Mouse (Mus musculus) CH12.LX (cell line): ENCODE measurements at regions not wholly inside any gene's neighbourhood (a gene's known extent, or its start where the extent isn't known, plus 50 kb on each side); places are given as distances from the start of the nearest gene placed in this dataset.

Source experiments
- DNase-seq: peaks from one replicate; pipeline ENCODE4 v3.0.0-alpha.2; 2013; ENCODE audit errors: extremely low read depth
- H3K27ac ChIP-seq: 2 replicates; pipeline ENCODE4 v1.5.1; 2012; ENCODE audit warnings: low read depth, mild to moderate bottlenecking, control low read depth, moderate library complexity; ENCODE audit not compliant: insufficient read depth
- H3K27me3 ChIP-seq: replicated peaks from 2 replicates; pipeline ENCODE3; 2012; ENCODE audit warnings: inconsistent platforms
- H3K36me3 ChIP-seq, 2 experiments: replicated peaks in 1 of 2; 2 replicates each; pipeline versions ENCODE3 to v1.6.1; 2012; ENCODE audit warnings: inconsistent platforms in 1 of 2, low read length in 1 of 2, mild to moderate bottlenecking in 1 of 2, mixed read lengths in 1 of 2, moderate library complexity in 1 of 2; ENCODE audit not compliant: control insufficient read depth in 1 of 2, insufficient read depth in 1 of 2
- H3K4me1 ChIP-seq, 2 experiments: 2 replicates each; pipeline ENCODE4 v1.6.1; 2012; ENCODE audit warnings: inconsistent platforms in 1 of 2, moderate library complexity in 1 of 2; ENCODE audit not compliant: insufficient read depth in 2 of 2, control insufficient read depth in 1 of 2
- H3K4me2 ChIP-seq: 2 replicates; pipeline ENCODE4 v1.6.1; 2012; ENCODE audit warnings: low read depth, mild to moderate bottlenecking, control low read depth; ENCODE audit not compliant: poor library complexity, insufficient read depth, severe bottlenecking
- H3K4me3 ChIP-seq, 3 experiments: fragments of 150-350 bp in 1 of 3; sonication (generic) in 1 of 3; replicated peaks in 1 of 3; 2 replicates each; pipeline versions ENCODE3 to v1.5.1; 2011 to 2012; ENCODE audit warnings: low read depth in 2 of 3, low read length in 2 of 3, mild to moderate bottlenecking in 2 of 3, moderate library complexity in 2 of 3, control low read depth in 1 of 3, improper control_type of control experiment in 1 of 3, inconsistent platforms in 1 of 3, mixed read lengths in 1 of 3; ENCODE audit not compliant: poor library complexity in 1 of 3
- H3K79me2 ChIP-seq: replicated peaks from 2 replicates; pipeline ENCODE4 v1.6.1; 2012; ENCODE audit warnings: mild to moderate bottlenecking, moderate library complexity; ENCODE audit not compliant: control insufficient read depth, poor library complexity, insufficient read depth, severe bottlenecking; ENCODE audit errors: extremely low read depth
- H3K9ac ChIP-seq: 2 replicates; pipeline ENCODE4 v1.6.1; 2012; ENCODE audit warnings: low read depth, mild to moderate bottlenecking, control low read depth, moderate library complexity; ENCODE audit not compliant: insufficient read depth
- H3K9me3 ChIP-seq: replicated peaks from 2 replicates; pipeline ENCODE3; 2012; ENCODE audit warnings: low read length, inconsistent platforms, mixed read lengths
- CHD1 ChIP-seq: IDR thresholded peaks from 2 replicates; pipeline ENCODE4 v1.6.1; 2012; ENCODE audit warnings: low read depth, low read length, improper control_type of control experiment, inconsistent platforms
- CHD2 ChIP-seq: IDR thresholded peaks from 2 replicates; pipeline ENCODE4 v1.6.1; 2011; ENCODE audit warnings: low read length, improper control_type of control experiment
- CTCF ChIP-seq, 2 experiments: IDR thresholded peaks in 1 of 2; conservative IDR thresholded peaks in 1 of 2; 2 replicates each; pipeline ENCODE4 v1.5.1; 2011 to 2012; ENCODE audit warnings: low read depth in 2 of 2, low read length in 2 of 2, improper control_type of control experiment in 1 of 2, inconsistent platforms in 1 of 2, mild to moderate bottlenecking in 1 of 2, moderate library complexity in 1 of 2
- ELF1 ChIP-seq: IDR thresholded peaks from 2 replicates; pipeline ENCODE4 v1.6.1; 2014; ENCODE audit warnings: low read depth, mild to moderate bottlenecking, inconsistent platforms, low read length, improper control_type of control experiment
- ETS1 ChIP-seq: conservative IDR thresholded peaks from 2 replicates; pipeline ENCODE4 v1.6.1; 2012; ENCODE audit warnings: low read depth, mild to moderate bottlenecking, inconsistent platforms, low read length, improper control_type of control experiment, moderate library complexity
- GABPA ChIP-seq: IDR thresholded peaks from 2 replicates; pipeline ENCODE4 v1.6.1; 2012; ENCODE audit warnings: low read depth, low read length, improper control_type of control experiment, inconsistent platforms; ENCODE audit not compliant: insufficient replicate concordance
- HCFC1 ChIP-seq: IDR thresholded peaks from 2 replicates; pipeline ENCODE4 v1.6.1; 2012; ENCODE audit warnings: low read depth, mild to moderate bottlenecking, inconsistent platforms, low read length, improper control_type of control experiment
- MEF2A ChIP-seq: IDR thresholded peaks from 2 replicates; pipeline ENCODE4 v1.6.1; 2014; ENCODE audit warnings: low read depth, mild to moderate bottlenecking, inconsistent platforms, low read length, improper control_type of control experiment, borderline replicate concordance
- NRF1 ChIP-seq: IDR thresholded peaks from 2 replicates; pipeline ENCODE4 v1.6.1; 2014; ENCODE audit warnings: low read depth, mild to moderate bottlenecking, inconsistent platforms, low read length, improper control_type of control experiment, moderate library complexity
- RCOR1 ChIP-seq: conservative IDR thresholded peaks from 2 replicates; pipeline ENCODE4 v1.6.1; 2012; ENCODE audit warnings: low read depth, mild to moderate bottlenecking, inconsistent platforms, low read length, improper control_type of control experiment
- TBP ChIP-seq: conservative IDR thresholded peaks from 2 replicates; pipeline ENCODE4 v1.6.1; 2011; ENCODE audit warnings: low read depth, low read length, improper control_type of control experiment
- ZC3H11A ChIP-seq: IDR thresholded peaks from 2 replicates; pipeline ENCODE4 v1.6.1; 2012; ENCODE audit warnings: low read depth, mild to moderate bottlenecking, inconsistent platforms, low read length, improper control_type of control experiment
- ZKSCAN1 ChIP-seq: IDR thresholded peaks from 2 replicates; pipeline ENCODE4 v1.6.1; 2012; ENCODE audit warnings: low read depth, inconsistent platforms, low read length, improper control_type of control experiment, borderline replicate concordance
- ZMIZ1 ChIP-seq: IDR thresholded peaks from 2 replicates; pipeline ENCODE4 v1.6.1; 2012; ENCODE audit warnings: low read depth, mild to moderate bottlenecking, inconsistent platforms, low read length, improper control_type of control experiment
- dilution Hi-C: fragments of 300-500 bp; cut with MboI; formaldehyde crosslinking; loops from 2 replicates; pipeline ENCODE4 v1.14.3; 2020; ENCODE audit warnings: low sequenced_read_pairs; ENCODE audit not compliant: extremely low pct_unique_long_range_greater_than_20kb, extremely low pct_ligation_motif_present
- in situ Hi-C: fragments of 300-500 bp; cut with MboI; formaldehyde crosslinking; loops from 3 replicates; pipeline ENCODE4 v1.14.3; 2019; ENCODE audit warnings: low sequenced_read_pairs, low pct_ligation_motif_present, low pct_unique_long_range_greater_than_20kb, mixed read lengths

DNA sequence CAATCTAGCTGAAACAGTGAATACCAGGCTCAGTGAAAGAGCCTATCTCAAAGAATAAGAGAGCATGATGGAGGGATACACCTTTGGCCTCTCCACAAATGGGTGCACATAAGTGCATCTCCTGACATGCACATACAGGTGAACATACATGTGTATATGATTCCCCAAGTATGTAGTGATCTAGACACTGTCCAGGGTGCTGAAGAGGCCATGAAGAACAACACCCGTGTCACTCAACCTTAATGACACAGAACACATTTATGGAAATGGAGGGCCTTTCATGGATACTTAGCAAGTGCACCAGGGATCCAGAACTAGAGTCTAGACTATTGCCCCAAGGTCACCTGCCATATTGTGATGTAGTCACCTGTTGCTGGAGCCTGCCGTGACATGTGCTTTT is 56.9 kb downstream of the Spata19 start:
- in situ Hi-C loops: no loop called here
- Histone ChIP-seq H3K4me3 (no peak overlapping the region), H3K36me3 (no peaks in the 10 kb centered on the region), H3K27ac (no peak overlapping the region), H3K27me3 (peaks cover 44% of the 10 kb centered on the region), H3K4me2 (no peak overlapping the region), H3K4me1 (no peaks in the 10 kb centered on the region), H3K9ac (no peak overlapping the region), H3K79me2 (no peaks in the 10 kb centered on the region), H3K9me3 (no peaks in the 10 kb centered on the region)
- DNase-seq: peak; percentile 7
- TF ChIP-seq CHD2 (no peak), RCOR1 (no peak)
- dilution Hi-C loops: no loop called here

DNA sequence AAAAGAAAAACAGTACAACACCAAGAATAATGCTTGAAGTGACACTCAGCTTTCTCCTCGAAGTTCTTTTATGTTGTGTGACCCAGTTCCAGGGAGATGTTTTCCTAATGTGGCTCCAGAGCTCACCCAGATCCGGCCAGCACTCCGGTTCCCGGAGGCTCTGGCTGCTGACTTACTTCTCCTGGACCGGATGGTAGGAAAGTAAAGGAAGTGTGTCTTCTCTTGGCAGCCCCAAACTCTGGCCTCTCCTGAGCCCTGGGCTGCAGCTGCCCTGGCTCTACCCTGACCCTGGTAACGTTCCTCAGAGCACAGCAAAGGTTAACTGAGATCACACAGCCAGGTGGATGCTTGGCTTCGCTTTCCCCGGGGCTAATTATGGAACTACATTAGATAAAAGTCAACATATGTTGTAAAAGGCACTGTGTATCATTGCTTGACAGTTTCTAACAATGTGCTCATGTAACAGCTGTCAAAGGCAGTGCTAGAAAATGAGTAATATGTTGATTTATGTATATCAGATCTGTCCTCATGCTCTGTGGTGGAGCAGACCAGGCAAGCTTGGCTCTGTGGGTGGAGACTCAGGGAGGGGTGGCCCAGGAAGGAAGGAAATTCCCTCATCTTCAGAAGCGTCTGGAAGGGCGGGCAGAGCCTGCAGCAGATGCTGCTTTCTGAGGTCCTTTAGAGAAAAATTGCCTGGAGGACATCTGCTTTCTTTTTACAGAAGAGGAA is 57.5 kb downstream of the Spata19 start:
- in situ Hi-C loops: no loop called here
- TF ChIP-seq ZC3H11A (no peak), ZMIZ1 (no peak), CHD1 (no peak), ELF1 (no peak), NRF1 (no peak)
- no peak for DNase-seq
- Histone ChIP-seq H3K9ac (no peak overlapping the region), H3K9me3 (no peaks in the 10 kb centered on the region), H3K4me1 (no peaks in the 10 kb centered on the region), H3K27me3 (peaks cover 40% of the 10 kb centered on the region), H3K27ac (no peak overlapping the region), H3K79me2 (no peaks in the 10 kb centered on the region), H3K36me3 (no peaks in the 10 kb centered on the region), H3K4me3 (no peak overlapping the region), H3K4me2 (no peak overlapping the region)
- dilution Hi-C loops: no loop called here

DNA sequence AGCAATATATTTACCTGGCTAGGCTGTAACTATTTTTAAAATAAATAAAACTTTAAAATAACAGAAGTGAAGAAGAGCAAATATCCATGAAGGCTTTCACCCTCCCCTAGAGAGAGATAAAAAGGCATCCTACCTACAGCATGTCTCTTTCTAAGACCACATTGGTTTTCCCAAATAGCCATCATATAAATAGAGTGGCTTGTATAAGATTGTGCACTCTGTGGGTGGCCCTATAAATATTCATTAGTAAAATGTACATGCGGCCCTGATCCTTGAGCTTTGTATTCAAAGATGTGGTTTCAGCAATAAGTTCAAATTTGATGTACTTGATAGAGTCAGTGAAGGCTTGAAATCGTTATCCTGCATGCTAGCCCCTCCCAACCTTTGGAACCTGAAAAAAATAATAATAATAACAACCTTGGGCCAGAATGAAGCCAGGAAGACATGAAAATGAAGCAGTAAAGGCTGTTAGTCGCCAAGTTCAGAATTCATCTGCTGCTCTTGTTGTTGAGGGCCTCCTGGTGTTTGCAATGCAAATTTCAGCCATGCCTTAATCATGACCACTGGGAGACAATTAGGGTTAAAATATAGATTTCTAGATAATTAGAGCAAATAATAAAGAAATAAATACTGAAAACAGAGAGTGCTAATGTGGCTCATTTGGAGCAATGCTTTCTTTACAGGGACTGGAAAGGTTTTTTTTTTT is 61.9 kb downstream of the Spata19 start:
- H3K27ac ChIP-seq: no peak overlapping the region
- no peak for DNase-seq
- no peaks in the 10 kb centered on the region for H3K36me3 ChIP-seq
- no peak overlapping the region for H3K4me3 ChIP-seq
- H3K79me2 ChIP-seq: no peaks in the 10 kb centered on the region
- H3K4me2 ChIP-seq: no peak overlapping the region
- no peaks in the 10 kb centered on the region for H3K4me1 ChIP-seq
- TF ChIP-seq RCOR1 (no peak), HCFC1 (no peak), MEF2A (no peak), TBP (no peak), ZKSCAN1 (no peak), CTCF (conservative IDR thresholded peaks at IDR 0.05 in 1 of 2, IDR thresholded peaks at IDR 0.05 in 1 of 2; ENCODE audit: low read depth in 2 of 2, low read length in 2 of 2) (no peak), ETS1 (no peak), GABPA (no peak)
- dilution Hi-C loops (no loop called here), in situ Hi-C loops (no loop called here)
- no peaks in the 10 kb centered on the region for H3K9me3 ChIP-seq
- H3K9ac ChIP-seq: no peak overlapping the region
- peaks cover 22% of the 10 kb centered on the region for H3K27me3 ChIP-seq
